Mouse (Mus musculus): ENCODE results near the gene Selenoi.
A peak's percentile ranks its signal among the peaks of the same experiment; 100 is the strongest.
"Not testable (repeated sequence)": the region's sequence is repeated elsewhere in the genome, so short reads cannot be mapped to it uniquely, and the experiment has no call there.

The Selenoi gene

GRCm38 (mm10) chr5:30232271-30232971 lies at the start of gene Selenoi:
Gene Selenoi, plus strand, starts transcription at chr5:30232581.
- peak; percentile 98 for DNase-seq (ENCODE audit: low spot score)

GRCm38 (mm10) chr5:30187687-30188485 lies 44.5 kb upstream of the Selenoi start:
- DNase-seq (ENCODE audit: low spot score): no peak

- peak; percentile 24 for DNase-seq (ENCODE audit: low spot score)
Measured at GRCm38 (mm10) chr5:30192452-30192851, 39.9 kb upstream of the Selenoi start.

GRCm38 (mm10) chr5:30195340-30195739 lies 37.0 kb upstream of the Selenoi start:
- no peak for DNase-seq (ENCODE audit: low spot score)

- DNase-seq (ENCODE audit: low spot score): no peak
Measured at GRCm38 (mm10) chr5:30198257-30198656, 34.1 kb upstream of the Selenoi start.

GRCm38 (mm10) chr5:30201521-30201920 lies 30.9 kb upstream of the Selenoi start:
- DNase-seq (ENCODE audit: low spot score): peak; percentile 41

- no peak for DNase-seq (ENCODE audit: low spot score)
Measured at GRCm38 (mm10) chr5:30202221-30202620, 30.2 kb upstream of the Selenoi start.

- DNase-seq (ENCODE audit: low spot score): no peak
Measured at GRCm38 (mm10) chr5:30203216-30203885, 29.0 kb upstream of the Selenoi start.

- no peak for DNase-seq (ENCODE audit: low spot score)
Measured at GRCm38 (mm10) chr5:30204441-30204840, 27.9 kb upstream of the Selenoi start.

GRCm38 (mm10) chr5:30205034-30205433 lies 27.3 kb upstream of the Selenoi start:
- DNase-seq (ENCODE audit: low spot score): no peak

- DNase-seq (ENCODE audit: low spot score): no peak
Measured at GRCm38 (mm10) chr5:30205493-30205892, 26.9 kb upstream of the Selenoi start, which contains the start of gene Adgrf3. Gene Adgrf3, minus strand, starts transcription at chr5:30205722.

- peak; percentile 55 for DNase-seq (ENCODE audit: low spot score)
Measured at GRCm38 (mm10) chr5:30207276-30207675, 25.1 kb upstream of the Selenoi start.

GRCm38 (mm10) chr5:30210758-30211157 lies 21.6 kb upstream of the Selenoi start:
- not testable (repeated sequence) for DNase-seq (ENCODE audit: low spot score)

GRCm38 (mm10) chr5:30214889-30215288 lies 17.5 kb upstream of the Selenoi start:
- peak; percentile 78 for DNase-seq (ENCODE audit: low spot score)

GRCm38 (mm10) chr5:30215970-30216369 lies 16.4 kb upstream of the Selenoi start:
- no peak for DNase-seq (ENCODE audit: low spot score)

- no peak for DNase-seq (ENCODE audit: low spot score)
Measured at GRCm38 (mm10) chr5:30219715-30220114, 12.7 kb upstream of the Selenoi start.

- no peak for DNase-seq (ENCODE audit: low spot score)
Measured at GRCm38 (mm10) chr5:30220666-30221065, 11.7 kb upstream of the Selenoi start.

GRCm38 (mm10) chr5:30222681-30223080 lies 9.7 kb upstream of the Selenoi start:
- DNase-seq (ENCODE audit: low spot score): no peak

GRCm38 (mm10) chr5:30230901-30231300 lies 1.5 kb upstream of the Selenoi start:
- no peak for DNase-seq (ENCODE audit: low spot score)

- no peak for DNase-seq (ENCODE audit: low spot score)
Measured at GRCm38 (mm10) chr5:30231891-30232270, 500 bp upstream of the Selenoi start.

GRCm38 (mm10) chr5:30233042-30233441 lies 661 bp downstream of the Selenoi start:
- peak; percentile 55 for DNase-seq (ENCODE audit: low spot score)

GRCm38 (mm10) chr5:30233979-30234378 lies 1.6 kb downstream of the Selenoi start:
- DNase-seq (ENCODE audit: low spot score): no peak
